Mouse (Mus musculus): Measurements from ENCODE around the gene Wscd2. TPM values are rescaled to one million over a fixed set of nuclear protein-coding genes. Genes with fewer than 3 reads are reported as not detected.

The Wscd2 gene
- polyA plus RNA-seq, 1 experiment from 2014 or later: 11.3 TPM

GRCm38 (mm10) chr5:113600181-113600580, 110.0 kb downstream of the Wscd2 start:
- Histone ChIP-seq H3K27ac (ENCODE audit: low read depth, low read length) (no peak overlapping the region), H3K4me2 (ENCODE audit: low read depth) (no peak overlapping the region), H3K4me3 (ENCODE audit: low read depth, low read length) (no peak overlapping the region), H3K9me3 (ENCODE audit: control insufficient read depth, low read length) (no peaks in the 10 kb centered on the region), H3K9ac (ENCODE audit: low read length) (no peak overlapping the region), H3K4me1 (ENCODE audit: control insufficient read depth, insufficient read depth, low read length) (no peaks in the 10 kb centered on the region), H3K36me3 (ENCODE audit: control insufficient read depth, insufficient read depth, low read length) (no peaks in the 10 kb centered on the region), H3K27me3 (ENCODE audit: control insufficient read depth, insufficient read depth, low read length) (no peaks in the 10 kb centered on the region)
- ATAC-seq (ENCODE audit: insufficient read depth, low FRiP score, low TSS enrichment) (no peak), DNase-seq (ENCODE audit: low spot score) (no peak)
- WGBS: 76% methylated on average over 3 of the region's 3 CpGs

- 86% methylated on average over 4 of the region's 4 CpGs for WGBS
- H3K27ac ChIP-seq (ENCODE audit: low read depth, low read length): no peak overlapping the region
- no peak overlapping the region for H3K4me2 ChIP-seq (ENCODE audit: low read depth)
- no peak overlapping the region for H3K9ac ChIP-seq (ENCODE audit: low read length)
- H3K27me3 ChIP-seq (ENCODE audit: control insufficient read depth, insufficient read depth, low read length): no peaks in the 10 kb centered on the region
- H3K4me3 ChIP-seq (ENCODE audit: low read depth, low read length): no peak overlapping the region
- ATAC-seq (ENCODE audit: insufficient read depth, low FRiP score, low TSS enrichment) (no peak), DNase-seq (ENCODE audit: low spot score) (no peak)
- H3K36me3 ChIP-seq (ENCODE audit: control insufficient read depth, insufficient read depth, low read length): no peaks in the 10 kb centered on the region
- no peaks in the 10 kb centered on the region for H3K9me3 ChIP-seq (ENCODE audit: control insufficient read depth, low read length)
- H3K4me1 ChIP-seq (ENCODE audit: control insufficient read depth, insufficient read depth, low read length): no peaks in the 10 kb centered on the region
Measured at GRCm38 (mm10) chr5:113600803-113601202, 110.7 kb downstream of the Wscd2 start.

- 85% methylated on average over 9 of the region's 9 CpGs for WGBS
- no peak for DNase-seq (ENCODE audit: low spot score)
- no peaks in the 10 kb centered on the region for H3K9me3 ChIP-seq (ENCODE audit: control insufficient read depth, low read length)
- H3K27ac ChIP-seq (ENCODE audit: low read depth, low read length): no peak overlapping the region
- no peaks in the 10 kb centered on the region for H3K27me3 ChIP-seq (ENCODE audit: control insufficient read depth, insufficient read depth, low read length)
- H3K4me1 ChIP-seq (ENCODE audit: control insufficient read depth, insufficient read depth, low read length): peaks cover 8% of the 10 kb centered on the region; the same call in 1 of the 2 replicates
- H3K36me3 ChIP-seq (ENCODE audit: control insufficient read depth, insufficient read depth, low read length): no peaks in the 10 kb centered on the region
- no peak overlapping the region for H3K4me3 ChIP-seq (ENCODE audit: low read depth, low read length)
- no peak overlapping the region for H3K4me2 ChIP-seq (ENCODE audit: low read depth)
- no peak for ATAC-seq (ENCODE audit: insufficient read depth, low FRiP score, low TSS enrichment)
- no peak overlapping the region for H3K9ac ChIP-seq (ENCODE audit: low read length)
Measured at GRCm38 (mm10) chr5:113603471-113603870, 113.3 kb downstream of the Wscd2 start.

DNA sequence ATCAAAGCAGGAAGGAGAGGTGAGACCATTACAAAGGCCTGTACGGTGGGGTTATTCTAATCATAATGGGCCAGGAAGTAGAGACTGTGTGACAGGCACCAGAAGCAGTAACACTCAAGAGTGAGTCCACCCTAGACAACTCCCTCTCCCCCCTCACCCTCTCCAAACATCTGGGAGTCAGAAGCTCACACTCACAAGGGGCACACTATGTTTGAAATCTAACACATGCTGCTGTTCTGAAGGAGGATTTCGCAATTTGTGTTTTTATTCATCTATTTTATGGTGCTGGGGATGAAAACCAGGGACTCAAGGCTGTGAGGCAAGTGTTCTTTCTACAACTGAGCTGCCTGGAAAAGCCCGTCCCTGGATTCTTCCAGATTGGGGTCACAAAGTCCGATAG, 114.6 kb downstream of the Wscd2 start:
- 84% methylated on average over 4 of the region's 4 CpGs for WGBS
- peaks cover 12% of the 10 kb centered on the region; the same call in 1 of the 2 replicates for H3K4me1 ChIP-seq (ENCODE audit: control insufficient read depth, insufficient read depth, low read length)
- H3K9ac ChIP-seq (ENCODE audit: low read length): no peak overlapping the region
- H3K9me3 ChIP-seq (ENCODE audit: control insufficient read depth, low read length): no peaks in the 10 kb centered on the region
- H3K27ac ChIP-seq (ENCODE audit: low read depth, low read length): no peak overlapping the region
- no peaks in the 10 kb centered on the region for H3K27me3 ChIP-seq (ENCODE audit: control insufficient read depth, insufficient read depth, low read length)
- no peak overlapping the region for H3K4me2 ChIP-seq (ENCODE audit: low read depth)
- ATAC-seq (ENCODE audit: insufficient read depth, low FRiP score, low TSS enrichment): no peak
- DNase-seq (ENCODE audit: low spot score): no peak
- H3K36me3 ChIP-seq (ENCODE audit: control insufficient read depth, insufficient read depth, low read length): no peaks in the 10 kb centered on the region
- H3K4me3 ChIP-seq (ENCODE audit: low read depth, low read length): no peak overlapping the region

DNA sequence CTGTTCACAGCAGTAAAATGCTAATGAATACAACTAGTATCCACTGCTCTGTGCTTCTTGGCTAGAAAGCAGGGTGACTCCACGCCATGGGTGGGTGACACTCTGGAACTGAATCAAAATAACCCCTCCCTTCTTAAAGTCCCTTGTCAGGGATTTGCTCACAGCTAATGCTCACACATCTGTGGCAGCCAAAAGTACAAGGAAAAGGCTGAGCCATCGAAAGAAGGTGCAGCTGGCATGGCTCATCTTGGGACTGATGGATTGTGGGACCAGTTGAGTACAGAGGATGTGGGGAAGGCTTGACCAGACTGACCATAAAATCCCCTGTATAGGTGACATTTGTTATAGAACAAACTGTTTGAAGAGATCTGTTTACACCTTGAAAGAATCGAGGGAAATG, 116.0 kb downstream of the Wscd2 start:
- no peak for DNase-seq (ENCODE audit: low spot score)
- Histone ChIP-seq H3K4me1 (ENCODE audit: control insufficient read depth, insufficient read depth, low read length) (peaks cover 12% of the 10 kb centered on the region; the same call in 1 of the 2 replicates), H3K36me3 (ENCODE audit: control insufficient read depth, insufficient read depth, low read length) (no peaks in the 10 kb centered on the region), H3K9me3 (ENCODE audit: control insufficient read depth, low read length) (no peaks in the 10 kb centered on the region), H3K4me2 (ENCODE audit: low read depth) (no peak overlapping the region), H3K9ac (ENCODE audit: low read length) (no peak overlapping the region), H3K27ac (ENCODE audit: low read depth, low read length) (no peak overlapping the region), H3K4me3 (ENCODE audit: low read depth, low read length) (no peak overlapping the region), H3K27me3 (ENCODE audit: control insufficient read depth, insufficient read depth, low read length) (no peaks in the 10 kb centered on the region)
- ATAC-seq (ENCODE audit: insufficient read depth, low FRiP score, low TSS enrichment): no peak
- WGBS: 51% methylated on average over 3 of the region's 3 CpGs

DNA sequence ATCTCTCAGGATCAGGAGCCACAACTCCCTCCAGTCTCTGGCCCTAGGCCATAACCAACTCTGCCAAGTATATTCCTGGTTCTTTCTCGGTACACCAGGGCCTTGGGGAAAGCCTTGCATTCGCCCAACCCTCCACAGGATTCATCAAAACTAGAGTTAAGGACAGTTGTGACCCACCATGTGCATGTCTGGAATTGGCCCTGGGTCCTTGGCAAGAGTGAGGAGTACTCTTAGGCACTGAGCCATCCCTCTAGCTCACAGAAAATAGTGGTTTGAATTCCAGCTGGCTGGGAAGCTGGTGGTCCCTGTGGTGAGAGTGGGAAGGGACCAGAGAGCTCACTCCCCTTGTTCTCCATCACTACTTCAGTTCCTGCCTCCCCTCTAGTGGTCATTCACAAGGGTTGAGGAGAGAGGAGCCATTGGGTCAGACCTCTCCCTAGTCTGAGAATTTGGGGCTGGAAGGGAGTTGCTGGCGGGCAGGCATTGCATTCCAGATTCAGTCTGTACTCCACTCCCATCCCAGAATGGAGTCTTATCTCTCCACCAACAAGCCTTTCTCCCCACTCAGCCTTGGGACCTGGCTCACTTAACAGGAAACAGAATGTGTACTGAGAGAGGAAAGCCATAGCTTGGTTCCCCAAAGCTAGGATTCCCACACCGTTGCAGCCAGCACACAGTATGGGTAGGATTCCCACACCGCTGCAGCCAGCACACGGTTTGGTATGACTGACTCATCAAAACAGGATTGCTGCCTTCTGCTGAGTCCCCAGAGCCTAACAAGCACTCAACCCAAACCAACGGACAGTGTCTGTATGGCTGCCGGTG, 117.0 kb downstream of the Wscd2 start:
- WGBS: 76% methylated on average over 8 of the region's 8 CpGs
- H3K4me1 ChIP-seq (ENCODE audit: control insufficient read depth, insufficient read depth, low read length): peaks cover 12% of the 10 kb centered on the region; the same call in 1 of the 2 replicates
- H3K9ac ChIP-seq (ENCODE audit: low read length): no peak overlapping the region
- no peak overlapping the region for H3K4me3 ChIP-seq (ENCODE audit: low read depth, low read length)
- DNase-seq (ENCODE audit: low spot score): no peak
- peak overlapping the region; percentile 73; the same call in 1 of the 2 replicates for H3K27ac ChIP-seq (ENCODE audit: low read depth, low read length)
- no peaks in the 10 kb centered on the region for H3K36me3 ChIP-seq (ENCODE audit: control insufficient read depth, insufficient read depth, low read length)
- no peaks in the 10 kb centered on the region for H3K27me3 ChIP-seq (ENCODE audit: control insufficient read depth, insufficient read depth, low read length)
- ATAC-seq (ENCODE audit: insufficient read depth, low FRiP score, low TSS enrichment): no peak
- H3K4me2 ChIP-seq (ENCODE audit: low read depth): no peak overlapping the region
- no peaks in the 10 kb centered on the region for H3K9me3 ChIP-seq (ENCODE audit: control insufficient read depth, low read length)

DNA sequence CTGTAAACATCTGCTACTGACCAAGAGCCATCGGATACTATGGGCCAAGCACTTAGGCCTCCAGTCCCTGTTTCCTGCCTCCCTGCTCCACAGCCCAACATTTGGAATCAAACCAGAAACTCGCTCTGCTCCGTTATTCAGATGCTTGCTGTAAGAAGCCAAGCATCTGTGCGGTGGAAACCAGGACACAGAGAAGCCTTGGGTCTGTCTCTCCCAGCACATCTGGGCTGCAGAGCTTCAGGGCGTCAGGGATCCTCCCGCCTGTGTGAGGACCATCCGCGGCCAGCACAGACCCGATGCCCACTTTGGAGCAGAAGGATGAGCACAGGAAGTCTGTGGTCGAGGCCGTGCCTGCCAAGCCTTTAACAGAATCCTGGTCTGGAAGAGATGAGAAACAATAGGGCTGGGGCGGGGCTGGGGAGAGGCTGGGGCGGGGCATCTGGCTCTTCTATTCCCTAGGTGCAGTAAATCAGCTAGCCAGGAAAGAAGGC, 117.9 kb downstream of the Wscd2 start:
- H3K27me3 ChIP-seq (ENCODE audit: control insufficient read depth, insufficient read depth, low read length): no peaks in the 10 kb centered on the region
- no peaks in the 10 kb centered on the region for H3K36me3 ChIP-seq (ENCODE audit: control insufficient read depth, insufficient read depth, low read length)
- 15% methylated on average over 13 of the region's 13 CpGs for WGBS
- no peaks in the 10 kb centered on the region for H3K9me3 ChIP-seq (ENCODE audit: control insufficient read depth, low read length)
- no peak overlapping the region for H3K4me3 ChIP-seq (ENCODE audit: low read depth, low read length)
- H3K4me1 ChIP-seq (ENCODE audit: control insufficient read depth, insufficient read depth, low read length): peaks cover 12% of the 10 kb centered on the region; the same call in 1 of the 2 replicates
- no peak overlapping the region for H3K9ac ChIP-seq (ENCODE audit: low read length)
- peak overlapping the region; percentile 73 for H3K27ac ChIP-seq (ENCODE audit: low read depth, low read length)
- peak overlapping the region; percentile 25; the same call in 1 of the 2 replicates for H3K4me2 ChIP-seq (ENCODE audit: low read depth)
- DNase-seq (ENCODE audit: low spot score): peak; percentile 38
- ATAC-seq (ENCODE audit: insufficient read depth, low FRiP score, low TSS enrichment): no peak

- H3K4me2 ChIP-seq (ENCODE audit: low read depth): no peak overlapping the region
- DNase-seq (ENCODE audit: low spot score): no peak
- 78% methylated on average over 8 of the region's 8 CpGs for WGBS
Measured at GRCm38 (mm10) chr5:113608511-113608910, 118.4 kb downstream of the Wscd2 start.

DNA sequence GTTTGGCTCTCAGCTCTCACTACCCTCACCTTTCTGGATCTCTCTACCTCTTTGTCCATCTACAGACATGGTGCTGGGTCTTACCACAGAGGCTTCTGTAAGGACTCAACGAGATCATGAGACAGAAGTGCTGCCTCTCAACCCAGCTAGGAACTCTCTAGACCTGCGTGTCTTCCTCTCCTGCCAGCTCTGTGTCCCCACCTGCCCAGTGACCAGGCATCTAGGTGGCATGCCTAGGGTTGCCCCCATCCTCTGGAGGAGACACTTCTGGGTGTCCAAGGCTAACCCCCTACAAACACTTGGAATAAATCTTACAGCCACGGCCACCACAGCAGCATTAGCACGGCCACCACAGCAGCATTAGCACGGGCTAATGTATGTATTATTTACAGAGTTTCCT, 119.8 kb downstream of the Wscd2 start:
- Histone ChIP-seq H3K4me2 (ENCODE audit: low read depth) (no peak overlapping the region), H3K4me1 (ENCODE audit: control insufficient read depth, insufficient read depth, low read length) (peaks cover 12% of the 10 kb centered on the region; the same call in 1 of the 2 replicates), H3K9me3 (ENCODE audit: control insufficient read depth, low read length) (no peaks in the 10 kb centered on the region), H3K9ac (ENCODE audit: low read length) (no peak overlapping the region), H3K4me3 (ENCODE audit: low read depth, low read length) (no peak overlapping the region), H3K36me3 (ENCODE audit: control insufficient read depth, insufficient read depth, low read length) (no peaks in the 10 kb centered on the region), H3K27ac (ENCODE audit: low read depth, low read length) (no peak overlapping the region), H3K27me3 (ENCODE audit: control insufficient read depth, insufficient read depth, low read length) (no peaks in the 10 kb centered on the region)
- no peak for DNase-seq (ENCODE audit: low spot score)
- WGBS: 66% methylated on average over 5 of the region's 5 CpGs
- no peak for ATAC-seq (ENCODE audit: insufficient read depth, low FRiP score, low TSS enrichment)

More at GRCm38 (mm10) chr5:113608511-113608910, 118.4 kb downstream of the Wscd2 start:
- no peaks in the 10 kb centered on the region for H3K9me3 ChIP-seq (ENCODE audit: control insufficient read depth, low read length)
- H3K27me3 ChIP-seq (ENCODE audit: control insufficient read depth, insufficient read depth, low read length): no peaks in the 10 kb centered on the region
- no peaks in the 10 kb centered on the region for H3K36me3 ChIP-seq (ENCODE audit: control insufficient read depth, insufficient read depth, low read length)
- peaks cover 12% of the 10 kb centered on the region; the same call in 1 of the 2 replicates for H3K4me1 ChIP-seq (ENCODE audit: control insufficient read depth, insufficient read depth, low read length)
- H3K9ac ChIP-seq (ENCODE audit: low read length): no peak overlapping the region
- no peak overlapping the region for H3K4me3 ChIP-seq (ENCODE audit: low read depth, low read length)
- ATAC-seq (ENCODE audit: insufficient read depth, low FRiP score, low TSS enrichment): no peak
- H3K27ac ChIP-seq (ENCODE audit: low read depth, low read length): peak overlapping the region; percentile 73; the same call in 1 of the 2 replicates

All from neural tube, embryonic 11.5 days (tissue).